Mouse (Mus musculus) layer of hippocampus, adult 8-10 months (tissue): Measurements from ENCODE around the gene Pdzd9. TPM values are rescaled to one million over a fixed set of nuclear protein-coding genes. Genes with fewer than 3 reads are reported as not detected.
"Not testable (repeated sequence)": the region's sequence is repeated elsewhere in the genome, so short reads cannot be mapped to it uniquely, and the experiment has no call there.

Experiments
- DNase-seq, 2 experiments: peaks; one replicate each; pipeline ENCODE4 v3.0.0; 2022; ENCODE audit warnings: low spot score in 2 of 2
- total RNA-seq, 4 experiments: library from RNA; stranded (reverse); gene quantifications; 2 replicates each; pipeline ENCODE4 v1.2.4; 2022

Pdzd9 gene
- under 1 TPM in 1 of 4 experiments, not detected in 3; 0.31 TPM for total RNA-seq

GRCm38 (mm10) chr7:120670153-120670875 lies at the start of gene Pdzd9:
Gene Pdzd9 (minus strand): TSS chr7:120670343.
- peak in 1 of 2 experiments; percentile 66 for DNase-seq

GRCm38 (mm10) chr7:120717261-120717660 lies 47.1 kb upstream of the Pdzd9 start:
- no peak for DNase-seq

- not testable (repeated sequence) for DNase-seq
Observed at GRCm38 (mm10) chr7:120713951-120714350, 43.8 kb upstream of the Pdzd9 start.

- DNase-seq: no peak
Observed at GRCm38 (mm10) chr7:120713225-120713624, 43.1 kb upstream of the Pdzd9 start.

DNA sequence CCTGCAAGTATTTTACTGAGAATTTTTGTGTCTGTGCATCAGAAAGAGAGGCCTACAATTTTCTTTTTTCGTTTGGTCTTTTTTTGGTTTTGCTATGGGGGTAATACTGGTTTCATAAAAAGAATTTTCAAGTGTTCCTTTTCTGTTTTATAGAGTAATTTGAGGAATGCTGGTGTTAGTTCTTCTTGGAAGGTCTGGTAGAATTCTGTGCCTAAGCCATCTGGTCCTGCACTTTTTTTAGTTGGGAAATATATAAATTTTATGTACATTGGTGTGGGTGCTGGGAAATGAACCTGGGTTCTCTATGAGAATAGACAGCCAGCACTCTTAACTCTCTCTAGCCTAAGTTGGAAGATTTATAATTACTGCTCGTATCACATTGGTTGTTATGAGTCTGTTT lies 41.9 kb upstream of the Pdzd9 start:
- no peak for DNase-seq

- DNase-seq: no peak
Observed at GRCm38 (mm10) chr7:120703888-120704287, 33.7 kb upstream of the Pdzd9 start.

- no peak for DNase-seq
Observed at GRCm38 (mm10) chr7:120699586-120699985, 29.4 kb upstream of the Pdzd9 start.

GRCm38 (mm10) chr7:120696331-120696730 lies 26.2 kb upstream of the Pdzd9 start:
- no peak for DNase-seq

GRCm38 (mm10) chr7:120695641-120696040 lies 25.5 kb upstream of the Pdzd9 start:
- no peak for DNase-seq

- DNase-seq: no peak
Observed at GRCm38 (mm10) chr7:120695196-120695595, 25.1 kb upstream of the Pdzd9 start.

- no peak for DNase-seq
Observed at GRCm38 (mm10) chr7:120693831-120694375, 23.8 kb upstream of the Pdzd9 start.

- no peak for DNase-seq
Observed at GRCm38 (mm10) chr7:120690634-120691033, 20.5 kb upstream of the Pdzd9 start.

GRCm38 (mm10) chr7:120685227-120685626 lies 15.1 kb upstream of the Pdzd9 start:
- DNase-seq: peak in 1 of 2 experiments; percentile 21

DNA sequence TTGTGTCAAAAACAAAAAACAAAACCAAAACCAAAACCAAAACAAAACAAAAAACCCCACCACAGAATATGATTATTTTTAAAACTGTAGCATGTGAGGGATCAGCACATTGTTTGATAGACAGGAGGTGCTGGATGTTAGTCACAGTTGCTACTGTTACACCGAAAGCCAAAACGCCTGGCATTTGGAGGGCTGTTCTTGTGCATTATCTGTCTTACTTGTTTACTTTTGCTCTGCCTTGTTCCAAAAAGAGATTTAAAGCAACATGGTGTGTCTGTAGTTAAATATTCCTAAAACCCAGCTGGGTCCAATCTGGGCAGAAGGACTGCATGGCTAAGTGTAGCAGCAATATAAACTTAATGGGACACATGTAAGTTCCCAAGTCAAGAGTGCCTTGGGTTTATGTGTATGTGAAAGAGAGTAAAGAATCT lies 14.6 kb upstream of the Pdzd9 start:
- DNase-seq: peak; percentile 31 to 38

DNA sequence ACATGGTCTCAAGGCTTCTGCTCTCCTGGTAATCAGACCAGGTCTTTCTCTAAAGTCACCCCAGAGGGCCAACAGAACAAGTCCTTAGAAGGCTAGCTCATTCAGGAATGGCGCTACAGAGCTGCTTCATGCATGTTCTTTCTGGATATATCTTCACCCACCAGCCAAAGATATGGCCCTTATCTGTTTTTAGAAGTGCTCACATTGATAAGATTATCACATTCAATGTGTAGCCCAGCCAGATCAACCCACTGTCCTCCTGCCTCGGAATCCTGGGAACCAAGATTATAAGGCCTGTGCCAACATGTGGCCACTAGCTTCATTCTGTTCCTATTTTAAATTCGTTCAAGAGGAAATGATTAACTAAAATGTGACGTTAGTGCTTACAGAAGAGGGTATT lies 11.9 kb upstream of the Pdzd9 start:
- no peak for DNase-seq

DNA sequence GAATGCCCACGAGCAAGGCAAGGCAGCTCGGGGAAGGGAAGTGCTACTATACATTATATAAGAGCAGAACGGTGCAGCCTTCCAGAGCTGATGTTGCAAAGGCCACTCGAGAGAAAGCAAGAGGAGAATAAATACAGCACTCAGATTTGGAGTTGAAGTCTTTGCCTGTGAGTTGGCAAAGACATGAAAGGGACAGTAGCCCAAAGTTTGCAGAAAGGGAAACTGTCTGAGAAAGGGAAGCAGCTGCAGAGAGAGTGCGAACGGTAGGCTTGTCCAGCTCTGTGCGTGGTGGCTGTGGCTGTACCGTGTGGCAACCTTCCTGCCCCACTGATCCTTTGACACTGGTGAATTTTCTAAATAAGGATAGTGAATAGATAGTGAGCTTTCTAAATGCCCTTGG lies 8.9 kb upstream of the Pdzd9 start:
- no peak for DNase-seq

- DNase-seq: peak in 1 of 2 experiments; percentile 27
Observed at GRCm38 (mm10) chr7:120677764-120678531, 7.8 kb upstream of the Pdzd9 start.

- peak in 1 of 2 experiments; percentile 32 for DNase-seq
Observed at GRCm38 (mm10) chr7:120677001-120677643, 7.0 kb upstream of the Pdzd9 start, which contains the start of gene Mosmo. Gene Mosmo (plus strand): TSS chr7:120677618.

DNA sequence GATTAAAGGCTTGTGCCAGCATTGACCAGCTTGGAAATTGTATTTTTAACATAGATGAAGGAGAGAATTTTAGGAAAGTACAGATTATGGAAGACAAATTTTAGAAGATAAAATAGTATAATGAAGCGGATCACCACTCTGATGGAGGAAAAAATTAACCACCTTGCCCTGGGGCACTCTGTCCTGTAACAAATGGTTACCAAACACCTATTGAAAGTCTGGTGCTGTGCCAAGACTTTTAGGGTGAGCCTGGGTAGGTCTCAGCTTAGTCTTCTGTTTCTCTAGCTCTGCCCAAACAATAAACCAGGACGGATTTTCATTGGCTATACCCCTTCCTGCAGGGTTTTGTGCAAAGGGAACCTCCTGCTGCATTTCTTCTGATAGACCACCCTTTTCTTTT lies 1.1 kb upstream of the Pdzd9 start:
- no peak for DNase-seq

- DNase-seq: no peak
Observed at GRCm38 (mm10) chr7:120662079-120662478, 8.1 kb downstream of the Pdzd9 start.

GRCm38 (mm10) chr7:120647849-120648248 lies 22.3 kb downstream of the Pdzd9 start:
- peak; percentile 60 to 76 for DNase-seq

GRCm38 (mm10) chr7:120643217-120643616 lies 26.9 kb downstream of the Pdzd9 start:
- no peak for DNase-seq
